Mouse (Mus musculus): ENCODE results near the gene Plcxd3.

The Plcxd3 gene

DNA sequence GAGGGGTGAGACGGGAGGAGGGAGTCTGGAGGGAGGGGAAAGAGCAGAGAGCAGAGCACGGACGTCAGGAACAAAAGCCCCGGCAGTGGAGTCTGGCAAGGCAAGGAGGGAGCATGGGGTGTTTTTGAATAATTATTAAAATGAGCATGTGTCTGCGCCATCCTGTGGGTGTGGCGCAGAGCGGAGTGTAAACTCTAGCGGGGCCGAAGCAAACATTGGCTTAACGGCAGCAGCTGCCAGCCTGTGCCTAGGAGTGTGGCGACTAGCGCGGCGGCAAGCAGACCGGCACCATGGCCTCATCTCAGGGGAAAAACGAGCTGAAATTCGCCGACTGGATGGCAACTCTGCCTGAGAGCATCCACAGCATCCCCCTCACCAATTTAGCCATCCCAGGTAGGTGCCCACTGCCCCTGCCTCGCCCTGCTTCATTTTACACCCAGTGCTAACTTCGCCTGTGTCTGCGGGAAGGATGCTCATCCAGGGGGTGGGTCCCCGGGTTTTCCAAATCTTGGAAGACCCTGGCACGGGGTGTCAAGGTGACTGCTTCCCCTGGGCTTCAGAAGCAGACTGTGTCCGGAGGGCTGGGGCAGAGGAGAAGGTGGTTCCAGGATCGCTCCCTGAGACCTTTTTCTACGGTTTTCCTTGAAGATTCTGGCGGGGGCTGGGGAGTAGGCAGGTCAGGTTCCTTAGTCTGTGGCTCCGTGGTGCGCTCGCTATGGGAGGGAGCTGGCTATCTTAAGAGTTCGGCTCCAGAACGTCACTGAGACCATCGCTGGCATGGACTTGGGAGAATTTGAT is at the start of gene Plcxd3:
Gene Plcxd3, plus strand, starts transcription at position 69 of the 798 bp plus-strand sequence.
- no peak for DNase-seq (ENCODE audit: low read depth, low spot score)

DNA sequence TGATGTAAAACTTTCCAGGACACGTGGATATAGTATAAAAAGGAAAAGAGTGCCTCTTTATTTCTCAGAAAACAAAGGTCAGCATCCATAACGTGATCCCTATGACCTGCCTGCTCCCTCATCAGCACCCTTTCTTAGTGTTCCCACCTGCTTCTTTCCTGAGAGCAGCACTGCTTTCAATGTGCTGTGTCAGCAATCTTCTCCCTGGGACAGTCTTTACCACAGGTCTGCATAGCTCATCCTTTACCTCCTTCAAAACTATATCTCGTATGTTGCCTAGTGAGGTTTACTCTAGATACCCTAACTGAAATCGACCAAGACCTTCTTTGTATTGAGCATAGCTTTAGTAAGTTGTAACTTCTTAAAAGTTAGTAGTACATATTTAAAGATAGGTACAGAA is 43.4 kb upstream of the Plcxd3 start:
- DNase-seq (ENCODE audit: low read depth, low spot score): no peak

DNA sequence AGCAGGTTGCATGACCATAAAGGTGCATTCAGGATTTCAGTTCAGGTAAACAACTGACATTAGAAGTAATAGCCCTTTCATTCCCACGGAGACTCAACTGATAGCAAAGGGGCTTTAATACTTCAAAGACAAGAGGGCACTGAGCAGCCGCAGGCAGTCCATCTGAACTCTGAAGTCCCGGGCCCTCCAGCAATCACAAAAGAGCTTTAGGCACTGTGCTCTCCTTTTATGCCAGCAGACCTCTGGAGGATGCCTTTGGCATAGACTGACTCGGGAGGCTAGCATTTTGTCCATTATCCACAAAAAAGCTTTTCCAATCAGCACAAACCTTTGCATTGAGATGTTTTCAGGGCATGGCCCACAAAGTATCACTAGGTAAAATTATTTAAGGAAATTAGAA is 33.7 kb upstream of the Plcxd3 start:
- no peak for DNase-seq (ENCODE audit: low read depth, low spot score)

DNA sequence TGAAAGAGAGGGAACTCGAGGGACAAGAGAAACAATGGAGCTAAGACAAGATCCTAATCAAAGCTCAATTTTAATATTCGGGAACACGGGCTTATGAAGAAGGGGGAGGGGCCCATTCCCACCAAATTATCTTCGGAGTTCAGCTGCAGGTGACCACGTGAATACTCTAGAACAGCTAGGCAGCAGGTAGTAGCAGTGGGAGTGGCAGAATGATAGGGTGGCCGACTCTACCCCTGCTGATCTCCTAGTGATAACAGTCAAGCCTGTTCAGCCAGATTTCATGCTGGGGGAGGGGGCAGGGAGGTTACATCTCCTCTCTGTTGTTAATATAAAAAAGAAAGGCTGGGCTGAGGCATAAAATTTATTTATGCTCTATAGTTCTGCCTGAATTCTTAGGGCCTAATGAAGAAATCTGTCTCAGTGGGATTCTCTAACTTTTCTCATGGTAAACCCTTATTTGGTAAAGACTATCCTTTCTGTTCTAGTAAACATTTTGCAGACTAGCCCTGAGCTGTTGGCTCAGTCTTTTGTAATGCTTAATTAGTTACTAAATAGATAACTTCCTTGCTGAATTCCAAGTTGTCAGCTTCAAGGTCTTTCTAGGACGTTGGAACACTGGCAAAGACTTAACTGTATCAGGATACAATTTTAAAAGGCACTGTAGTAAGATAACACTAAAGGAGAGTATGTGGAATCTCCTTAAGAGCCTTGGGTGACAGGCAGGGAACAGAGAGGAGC is 26.3 kb upstream of the Plcxd3 start:
- no peak for DNase-seq (ENCODE audit: low read depth, low spot score)

DNA sequence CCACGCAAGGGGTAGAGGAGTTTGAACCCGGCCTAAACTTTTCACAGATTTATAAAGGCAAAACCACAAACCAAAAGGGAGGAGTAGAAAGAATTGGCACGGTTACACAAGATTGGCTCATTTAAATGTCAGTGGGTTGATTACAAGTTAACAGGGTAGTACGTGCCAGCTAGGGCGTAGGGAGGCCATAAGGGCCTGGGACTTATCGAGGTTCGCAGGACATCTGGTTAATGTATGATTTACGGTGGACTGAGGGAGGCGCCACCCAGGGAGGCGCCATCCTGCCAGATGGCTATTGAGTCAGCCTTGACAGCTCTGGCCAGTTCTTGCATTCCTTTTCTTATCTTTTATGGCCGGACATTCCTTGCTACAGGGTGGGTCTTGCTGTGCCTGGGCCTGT is 18.9 kb upstream of the Plcxd3 start:
- DNase-seq (ENCODE audit: low read depth, low spot score): no peak

DNA sequence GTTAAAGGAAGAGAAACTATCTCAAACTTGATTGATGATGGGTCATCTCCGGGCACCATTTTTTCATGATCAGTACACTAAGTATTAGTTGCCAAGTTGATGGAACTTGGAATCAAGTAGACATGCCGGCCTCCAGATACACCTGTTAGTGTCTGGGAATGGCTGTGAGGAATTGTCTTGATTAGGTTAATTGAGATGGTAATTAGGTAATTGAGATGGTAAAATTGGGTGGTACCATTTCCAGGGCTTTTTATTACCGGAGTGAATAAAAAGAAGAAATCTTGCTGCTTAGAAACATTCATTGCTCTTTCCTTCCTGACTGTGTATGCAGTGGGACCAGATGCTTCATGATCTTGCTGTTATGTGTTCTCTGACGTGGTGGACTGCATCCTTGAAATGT is 17.6 kb upstream of the Plcxd3 start:
- no peak for DNase-seq (ENCODE audit: low read depth, low spot score)

DNA sequence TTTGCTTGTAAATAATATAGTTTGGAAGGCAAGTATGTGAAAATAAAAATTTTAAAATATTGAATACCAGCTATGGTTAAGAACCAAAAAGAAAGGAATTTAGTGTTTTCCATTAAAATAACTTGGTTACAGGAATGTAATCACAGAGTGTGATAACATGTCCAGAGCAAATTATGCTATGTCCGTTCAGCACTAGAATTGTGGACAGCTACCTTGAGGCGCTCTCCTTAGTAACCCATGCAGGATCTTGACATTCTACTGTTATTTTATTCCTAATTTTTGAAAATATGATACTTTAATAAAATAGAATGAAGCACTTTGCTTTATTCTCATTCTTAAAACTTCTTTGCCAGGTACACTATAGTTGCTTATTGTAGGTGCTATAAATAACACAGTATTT is 7.5 kb upstream of the Plcxd3 start:
- DNase-seq (ENCODE audit: low read depth, low spot score): no peak

DNA sequence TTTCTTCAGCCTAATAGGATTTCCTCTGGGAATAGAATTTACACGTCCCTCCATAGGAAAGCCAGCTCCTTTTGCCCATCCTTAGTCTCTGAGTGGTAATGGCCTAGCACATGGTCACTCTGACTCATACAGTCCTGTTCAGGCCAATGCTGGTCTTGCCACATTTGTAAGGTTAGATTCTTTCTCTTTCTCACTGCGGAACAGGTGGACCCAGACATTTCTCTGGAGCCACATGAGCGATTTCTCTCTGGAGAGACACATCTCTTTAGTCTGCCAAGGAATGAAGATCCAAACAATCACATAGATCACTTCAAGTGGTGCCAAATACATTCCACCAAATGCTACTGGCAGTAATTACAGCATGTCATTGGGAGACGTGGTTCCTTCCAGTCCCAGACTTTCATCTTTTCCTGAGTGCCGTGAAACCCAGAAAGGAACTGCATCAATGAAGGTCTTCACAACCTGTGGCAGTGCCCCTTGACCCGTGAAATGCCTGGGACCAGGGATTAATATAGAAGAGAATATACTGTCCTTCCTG is 769 bp upstream of the Plcxd3 start:
- DNase-seq (ENCODE audit: low read depth, low spot score): no peak

DNA sequence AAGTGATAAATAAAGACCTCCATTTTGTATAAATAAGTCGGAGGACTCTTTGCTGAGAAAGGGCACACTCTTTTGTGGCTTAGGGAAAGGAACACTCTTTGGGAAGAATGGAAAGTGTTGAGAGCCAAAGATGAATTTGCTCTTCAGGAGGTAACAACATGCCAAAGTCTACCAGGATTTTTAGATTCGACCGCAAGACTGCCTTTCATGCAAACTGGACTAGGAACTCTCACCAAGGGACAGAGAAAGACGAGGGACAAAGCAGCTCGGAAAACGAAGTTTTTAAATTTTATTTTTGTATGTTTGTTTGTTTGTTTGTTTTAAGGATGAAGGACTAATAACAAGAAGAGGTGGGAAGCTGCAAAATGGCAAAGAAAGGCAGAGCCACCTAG is 264 bp upstream of the Plcxd3 start:
- no peak for DNase-seq (ENCODE audit: low read depth, low spot score)

DNA sequence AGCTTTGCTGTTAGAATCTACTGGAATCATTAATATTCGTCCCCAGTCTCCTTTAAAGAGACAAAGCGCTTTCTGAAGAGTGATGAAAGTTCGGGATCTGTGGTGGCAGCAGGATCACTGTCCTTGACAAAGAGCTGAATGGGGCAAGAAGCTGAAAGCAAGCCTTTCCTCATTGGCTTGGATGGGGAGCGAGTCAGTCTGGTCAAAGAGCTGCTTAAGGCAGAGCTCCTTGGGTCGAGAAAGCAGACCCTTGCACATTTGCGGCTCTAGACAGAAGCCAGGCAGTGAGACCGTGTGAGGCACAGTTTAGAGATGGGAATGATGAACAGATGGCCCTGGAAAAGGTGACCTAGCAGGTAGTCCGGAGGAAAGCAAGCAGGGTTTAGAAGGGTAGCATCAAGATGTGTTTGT is 935 bp downstream of the Plcxd3 start:
- DNase-seq (ENCODE audit: low read depth, low spot score): no peak

DNA sequence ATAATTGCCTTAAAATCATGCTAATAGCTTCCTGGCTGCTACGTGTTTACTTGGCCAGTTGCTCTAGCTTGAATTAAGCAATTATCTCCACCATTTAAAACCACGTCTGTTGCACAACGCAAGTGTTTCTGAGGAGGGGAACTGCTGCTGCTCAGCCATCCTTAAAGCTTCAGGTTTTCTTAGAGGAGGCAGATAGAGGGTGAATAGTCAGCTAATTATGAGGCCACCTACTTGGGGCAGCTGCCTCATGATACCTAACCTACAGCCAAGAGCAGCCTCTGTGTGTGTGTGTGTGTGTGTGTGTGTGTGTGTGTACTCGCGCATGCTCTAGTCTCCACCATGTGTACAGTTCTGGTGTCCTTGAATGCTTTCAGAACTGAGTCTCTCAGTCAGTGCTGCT is 3.5 kb downstream of the Plcxd3 start:
- DNase-seq (ENCODE audit: low read depth, low spot score): no peak

DNA sequence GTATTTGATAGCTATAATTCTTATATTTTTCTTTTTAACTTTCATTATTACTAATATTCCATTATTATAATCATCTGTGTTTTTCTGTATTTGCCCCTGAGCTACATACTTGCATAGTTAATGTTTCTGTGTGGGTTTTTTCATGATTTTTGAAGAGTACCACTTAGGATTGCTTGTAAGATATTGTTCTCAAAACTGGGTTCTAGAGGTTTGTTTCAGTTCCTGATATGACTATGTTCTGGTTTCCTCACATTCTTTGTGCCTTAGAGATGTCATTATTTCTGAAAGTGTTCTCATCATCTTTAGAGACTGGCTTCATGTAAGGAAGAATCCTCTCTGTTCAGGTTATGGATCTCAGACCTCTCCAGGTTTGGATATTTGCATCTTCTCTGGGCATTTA is 12.5 kb downstream of the Plcxd3 start:
- DNase-seq (ENCODE audit: low read depth, low spot score): no peak

DNA sequence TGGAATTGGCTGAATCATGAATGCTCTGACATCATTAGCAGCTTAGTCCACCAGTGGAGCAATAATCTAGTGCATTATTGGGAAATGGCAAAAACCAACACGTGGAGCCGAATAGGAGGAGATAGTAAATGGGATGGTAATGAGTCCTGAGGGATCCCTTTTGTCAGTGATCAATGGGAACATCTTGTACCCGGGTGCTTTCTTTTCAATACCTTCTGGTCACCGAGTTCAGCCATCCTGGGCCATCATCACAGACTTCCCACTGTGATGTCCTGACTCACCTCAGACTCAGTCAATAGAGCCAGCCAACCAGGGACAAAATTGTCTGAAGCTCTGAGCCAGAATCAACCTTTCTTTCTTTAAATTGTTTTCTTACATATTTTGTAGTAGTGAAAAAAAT is 24.8 kb downstream of the Plcxd3 start:
- no peak for DNase-seq (ENCODE audit: low read depth, low spot score)

DNA sequence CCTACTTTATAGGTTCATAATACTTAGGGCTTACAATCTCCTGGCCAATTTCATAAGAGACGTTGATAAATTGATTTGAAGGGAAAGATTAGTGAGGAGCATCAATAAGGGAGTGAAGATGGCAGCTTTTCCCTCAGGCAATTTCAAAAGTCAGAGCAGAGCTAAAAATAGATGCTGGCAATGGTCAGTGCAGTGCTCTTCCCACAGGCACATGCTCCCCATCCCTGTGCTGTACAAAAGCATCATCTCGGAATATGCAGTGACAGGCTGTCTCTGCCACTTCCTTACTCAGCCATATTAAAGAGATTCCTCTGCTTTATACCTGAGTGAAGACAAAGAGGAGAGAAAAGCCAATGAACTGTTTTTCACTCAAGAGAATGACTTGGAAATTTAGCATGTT is 36.0 kb downstream of the Plcxd3 start:
- no peak for DNase-seq (ENCODE audit: low read depth, low spot score)

DNA sequence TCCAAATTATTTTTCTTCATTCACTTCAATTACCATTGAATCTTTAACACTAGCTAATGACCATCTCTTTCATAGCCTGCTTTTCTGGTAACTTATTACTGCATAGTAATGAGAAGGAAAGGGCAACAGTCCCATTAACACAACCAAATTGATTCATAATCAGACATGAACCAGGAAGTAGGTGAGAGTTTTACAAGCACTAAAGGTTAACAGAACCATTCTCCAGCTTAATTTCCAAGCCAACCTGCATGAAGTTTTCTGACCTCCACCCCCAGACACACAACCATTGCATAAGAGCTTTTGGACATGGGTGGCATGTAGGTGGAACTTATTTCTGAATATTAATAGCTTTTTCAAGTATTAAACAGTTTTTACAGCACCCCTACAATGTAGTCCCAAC is 64.8 kb downstream of the Plcxd3 start:
- DNase-seq (ENCODE audit: low read depth, low spot score): no peak

DNA sequence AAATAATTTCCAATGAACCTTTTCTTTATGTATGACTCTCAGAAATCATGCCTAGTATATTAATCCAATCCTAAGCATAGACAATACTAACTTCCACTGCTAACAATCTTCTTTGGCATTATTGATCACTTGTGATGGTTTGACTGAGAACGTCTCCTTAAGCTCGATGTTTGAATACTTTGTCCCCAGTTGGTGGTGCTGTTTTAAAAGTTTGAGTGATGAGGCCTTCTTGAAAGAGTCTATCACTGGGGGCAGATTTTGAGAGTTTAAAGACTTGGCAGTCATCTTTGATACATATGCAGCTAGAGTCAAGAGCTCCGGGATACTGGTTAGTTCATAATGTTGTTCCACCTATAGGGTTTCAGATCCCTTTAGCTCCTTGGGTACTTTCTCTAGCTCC is 120.9 kb downstream of the Plcxd3 start:
- no peak for DNase-seq (ENCODE audit: low read depth, low spot score)

DNA sequence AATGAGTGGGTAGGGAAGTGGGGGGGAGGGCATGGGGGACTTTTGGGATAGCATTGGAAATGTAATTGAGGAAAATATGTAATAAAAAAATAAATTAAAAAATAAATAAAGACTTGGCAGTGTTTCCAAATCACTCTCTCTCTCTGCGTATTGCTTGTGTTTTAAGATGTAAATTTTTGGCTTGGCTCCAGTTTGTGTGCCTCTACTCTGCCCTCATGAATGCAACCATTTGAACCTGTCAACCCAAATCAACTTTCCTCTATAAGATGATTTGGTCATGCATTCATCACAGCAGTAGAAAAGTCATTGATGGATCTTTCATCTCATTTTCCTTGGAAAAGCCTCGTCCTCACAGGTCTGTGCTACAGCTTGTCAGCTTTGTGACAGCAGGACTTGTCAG is 121.7 kb downstream of the Plcxd3 start:
- DNase-seq (ENCODE audit: low read depth, low spot score): no peak

DNA sequence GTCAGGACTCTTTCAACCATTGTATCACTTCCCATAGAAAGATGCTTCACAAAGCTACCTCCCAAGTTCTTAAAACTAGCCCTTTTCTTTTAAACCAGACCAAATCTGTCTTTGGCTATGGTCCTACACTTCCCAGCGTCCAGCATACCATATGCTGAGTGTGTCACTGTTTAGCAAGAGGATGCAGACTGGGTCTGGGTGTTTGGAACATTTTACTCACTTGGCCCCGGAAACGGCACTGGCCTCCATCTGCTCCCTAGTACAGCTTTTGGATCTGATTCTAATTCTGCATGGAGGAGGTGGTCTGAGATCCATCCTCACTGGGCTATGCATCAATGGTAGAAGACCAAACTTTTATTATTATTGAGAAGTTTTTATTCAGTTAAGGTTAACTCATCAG is 122.7 kb downstream of the Plcxd3 start:
- DNase-seq (ENCODE audit: low read depth, low spot score): no peak

DNA sequence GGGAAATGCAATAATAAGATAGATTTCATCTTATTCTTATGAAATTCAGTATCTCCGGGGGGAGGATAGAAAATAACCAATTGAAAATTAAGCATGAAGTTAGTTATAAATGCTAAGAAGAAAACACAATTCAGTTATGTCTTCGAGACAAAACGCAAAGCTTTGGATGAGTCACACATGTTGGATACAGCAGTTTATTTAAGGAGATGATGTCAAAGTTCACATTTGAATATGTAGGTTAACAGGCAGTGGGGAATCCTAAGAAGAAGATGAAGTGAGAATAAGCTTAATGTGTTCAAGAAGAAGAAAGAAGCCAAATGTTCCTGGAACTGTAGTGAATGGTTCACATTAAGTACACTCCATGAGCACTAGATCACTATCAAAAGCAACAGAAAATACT is 128.1 kb downstream of the Plcxd3 start:
- DNase-seq (ENCODE audit: low read depth, low spot score): no peak

DNA sequence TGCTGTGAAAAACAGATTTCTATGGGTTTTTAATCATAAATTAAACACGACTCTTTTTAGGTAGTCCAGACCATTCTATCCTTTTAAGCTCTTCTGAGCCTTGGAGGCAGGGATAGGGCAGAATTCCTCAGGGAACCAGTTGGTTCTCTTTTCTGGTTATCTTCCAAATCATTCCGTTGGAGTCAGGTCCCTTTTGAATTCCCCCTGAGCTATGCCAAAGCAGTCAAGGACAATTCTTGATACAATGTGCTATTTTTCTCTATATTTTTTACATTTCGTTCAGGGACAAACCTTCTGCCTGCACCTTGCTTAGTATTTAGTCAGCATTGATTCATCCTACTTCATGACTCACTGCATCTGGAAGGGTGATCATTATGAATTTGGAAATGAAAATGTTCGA is 128.5 kb downstream of the Plcxd3 start:
- DNase-seq (ENCODE audit: low read depth, low spot score): no peak

DNA sequence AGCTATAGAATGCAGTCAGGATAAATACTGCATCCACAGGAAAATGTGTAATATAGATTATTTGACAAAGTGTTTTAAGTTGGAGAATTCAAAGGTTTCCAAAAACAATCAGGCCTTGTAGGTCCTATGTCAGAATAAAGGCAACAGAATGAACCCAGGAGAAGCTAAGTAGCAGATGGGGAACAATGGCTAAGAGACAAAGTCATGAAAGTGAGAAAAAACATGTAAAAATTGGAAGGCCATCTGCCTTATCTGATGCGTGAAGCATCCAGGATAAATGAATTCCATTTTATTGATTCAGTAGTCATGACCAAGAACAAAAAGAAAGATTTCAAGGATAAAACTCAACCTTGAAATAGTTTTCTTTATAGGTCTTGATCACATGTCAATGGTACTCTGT is 139.4 kb downstream of the Plcxd3 start:
- DNase-seq (ENCODE audit: low read depth, low spot score): no peak

DNA sequence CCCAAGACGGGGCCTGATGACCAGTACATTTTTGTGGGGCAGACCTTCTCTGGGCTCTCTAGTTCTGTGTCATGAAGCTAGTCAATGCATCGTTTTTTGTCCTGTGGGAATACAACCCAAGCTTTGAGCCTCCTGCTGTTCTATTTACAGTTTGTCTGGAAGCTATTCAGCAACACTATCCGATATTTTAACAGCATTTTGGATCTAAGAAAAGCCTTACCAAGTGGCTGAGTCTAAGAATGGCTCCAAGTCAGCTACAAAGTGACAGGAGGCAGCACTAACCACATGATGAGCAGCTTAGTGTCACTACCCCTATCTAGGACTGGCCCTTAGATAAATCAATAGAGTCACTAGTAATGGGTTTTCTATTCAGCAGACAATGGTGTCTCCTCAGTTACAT is 149.3 kb downstream of the Plcxd3 start:
- DNase-seq (ENCODE audit: low read depth, low spot score): no peak

DNA sequence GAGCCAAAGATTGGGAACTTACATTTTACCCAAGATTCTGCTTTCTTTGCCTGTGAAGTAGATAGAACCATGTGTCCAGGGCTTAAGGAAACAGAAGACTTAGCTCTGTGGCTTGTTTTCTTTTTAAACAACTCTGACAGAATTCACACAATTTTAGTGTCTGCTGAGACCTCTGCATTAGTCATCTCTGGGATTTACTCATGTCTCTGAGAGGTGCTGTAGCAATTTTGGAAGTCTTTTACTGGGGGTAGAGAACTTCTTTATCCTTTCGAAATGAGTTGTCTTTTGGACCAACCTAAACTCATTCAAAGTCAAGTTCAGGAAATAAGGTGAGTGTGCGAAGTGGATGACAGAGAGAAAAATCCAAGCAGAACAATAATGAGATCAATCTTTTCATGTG is 158.4 kb downstream of the Plcxd3 start:
- DNase-seq (ENCODE audit: low read depth, low spot score): no peak

Measured in CD4-positive, CD25-positive, alpha-beta regulatory T cell, adult 2 months (primary cell).